Mouse (Mus musculus) midbrain, embryonic 13.5 days (tissue): ENCODE measurements around the gene Cd164. TPM values are rescaled to one million over a fixed set of nuclear protein-coding genes. Genes with fewer than 3 reads are reported as not detected.

Experiments used
- ATAC-seq: fragments of 200-750 bp; cut with Nextera tagmentation; 2 replicates; pipeline ENCODE4 v1.8.0; 2017; ENCODE audit warnings: mild to moderate bottlenecking, moderate TSS enrichment, moderate library complexity
- H3K27ac ChIP-seq: fragments of 300-500 bp; sonication (generic); 2 replicates; pipeline ENCODE4 v1.5.1; 2015; ENCODE audit warnings: inconsistent platforms, mild to moderate bottlenecking, moderate library complexity
- H3K27me3 ChIP-seq: fragments of 300-500 bp; sonication (generic); 2 replicates; pipeline ENCODE4 v1.6.1; 2015; ENCODE audit warnings: mild to moderate bottlenecking, inconsistent platforms
- H3K36me3 ChIP-seq: fragments of 300-500 bp; sonication (generic); 2 replicates; pipeline ENCODE4 v1.6.1; 2015; ENCODE audit warnings: mild to moderate bottlenecking, inconsistent platforms
- H3K4me1 ChIP-seq: fragments of 300-500 bp; sonication (generic); replicated peaks from 2 replicates; pipeline ENCODE4 v1.6.1; 2015; ENCODE audit warnings: inconsistent platforms
- H3K4me2 ChIP-seq: fragments of 300-500 bp; sonication (generic); replicated peaks from 2 replicates; pipeline ENCODE4 v1.6.1; 2015; ENCODE audit warnings: moderate library complexity, mild to moderate bottlenecking, inconsistent platforms
- H3K4me3 ChIP-seq: fragments of 300-500 bp; sonication (generic); replicated peaks from 2 replicates; pipeline ENCODE4 v1.5.1; 2015; ENCODE audit warnings: mild to moderate bottlenecking, inconsistent platforms
- H3K9ac ChIP-seq: fragments of 300-500 bp; sonication (generic); replicated peaks from 2 replicates; pipeline ENCODE4 v1.6.1; 2015; ENCODE audit warnings: mild to moderate bottlenecking, inconsistent platforms
- H3K9me3 ChIP-seq: fragments of 300-500 bp; sonication (generic); 2 replicates; pipeline ENCODE4 v1.6.1; 2016; ENCODE audit warnings: mild to moderate bottlenecking, inconsistent platforms
- WGBS: fragments of 180-500 bp; shearing (Covaris S2); methylation state at CpG from one replicate; pipeline ENCODE4 v1.1.7; 2015; 5-methylcytosine and 5-hydroxymethylcytosine counted together
- polyA plus RNA-seq: library from polyadenylated mRNA; unstranded; fragments of >200 nt; fragmentation: Nextera tagmentation; extraction: Ambion mirVana; gene quantifications from 2 replicates; pipeline ENCODE4 v1.2.1, GENCODE M21; 2015

Cd164 gene
- 51.3 and 56.5 TPM in 2 replicates for polyA plus RNA-seq

- Histone ChIP-seq H3K4me3 (peak within 1 kb of the TSS; percentile 93), H3K36me3 (peaks cover 10% of the 10 kb centered on the region; the same call in 1 of the 2 replicates), H3K9me3 (no peaks in the 10 kb centered on the region), H3K4me2 (peak within 1 kb of the TSS; percentile 82), H3K4me1 (peaks cover 35% of the 10 kb centered on the region), H3K27ac (peak within 1 kb of the TSS; percentile 97), H3K27me3 (no peaks in the 10 kb centered on the region), H3K9ac (peak within 1 kb of the TSS; percentile 89)
- ATAC-seq, result peak; percentile 97
- WGBS, result 0% methylated on average over 67 of the region's 69 CpGs
Observed at GRCm38 (mm10) chr10:41518981-41519618, at the start of gene Cd164. TSS of gene Cd164 (plus strand) at chr10:41519414.

- no peak overlapping the region for H3K27ac ChIP-seq
- no peaks in the 10 kb centered on the region for H3K9me3 ChIP-seq
- no peak overlapping the region for H3K9ac ChIP-seq
- H3K27me3 ChIP-seq, result no peaks in the 10 kb centered on the region
- WGBS, result 88% methylated on average over 3 of the region's 3 CpGs
- no peak overlapping the region for H3K4me2 ChIP-seq
- ATAC-seq, result no peak
- peaks cover under 1% of the 10 kb centered on the region for H3K4me1 ChIP-seq
- no peak overlapping the region for H3K4me3 ChIP-seq
- peaks cover 29% of the 10 kb centered on the region for H3K36me3 ChIP-seq
Observed at GRCm38 (mm10) chr10:41470693-41471092, 48.5 kb upstream of the Cd164 start.

- Histone ChIP-seq H3K9me3 (no peaks in the 10 kb centered on the region), H3K4me1 (peaks cover 19% of the 10 kb centered on the region), H3K27me3 (no peaks in the 10 kb centered on the region), H3K36me3 (peaks cover 12% of the 10 kb centered on the region; the same call in 1 of the 2 replicates), H3K27ac (no peak overlapping the region), H3K9ac (no peak overlapping the region), H3K4me2 (no peak overlapping the region), H3K4me3 (no peak overlapping the region)
- ATAC-seq, result no peak
Observed at GRCm38 (mm10) chr10:41472534-41472933, 46.7 kb upstream of the Cd164 start.

GRCm38 (mm10) chr10:41472962-41473481, 46.2 kb upstream of the Cd164 start:
- 78% methylated on average over 5 of the region's 5 CpGs for WGBS
- no peak for ATAC-seq

GRCm38 (mm10) chr10:41473782-41474468, 45.3 kb upstream of the Cd164 start:
- Histone ChIP-seq H3K9me3 (no peaks in the 10 kb centered on the region), H3K27me3 (no peaks in the 10 kb centered on the region), H3K4me1 (peaks cover 27% of the 10 kb centered on the region), H3K9ac (no peak overlapping the region), H3K4me3 (no peak overlapping the region), H3K4me2 (no peak overlapping the region), H3K27ac (no peak overlapping the region), H3K36me3 (peaks cover 8% of the 10 kb centered on the region; the same call in 1 of the 2 replicates)
- ATAC-seq, result no peak
- 90% methylated on average over 6 of the region's 6 CpGs for WGBS

More at GRCm38 (mm10) chr10:41472962-41473481, 46.2 kb upstream of the Cd164 start:
- Histone ChIP-seq H3K9me3 (no peaks in the 10 kb centered on the region), H3K27ac (no peak overlapping the region), H3K4me2 (no peak overlapping the region), H3K36me3 (peaks cover 10% of the 10 kb centered on the region; the same call in 1 of the 2 replicates), H3K27me3 (no peaks in the 10 kb centered on the region), H3K4me1 (peaks cover 24% of the 10 kb centered on the region), H3K9ac (no peak overlapping the region), H3K4me3 (no peak overlapping the region)

DNA sequence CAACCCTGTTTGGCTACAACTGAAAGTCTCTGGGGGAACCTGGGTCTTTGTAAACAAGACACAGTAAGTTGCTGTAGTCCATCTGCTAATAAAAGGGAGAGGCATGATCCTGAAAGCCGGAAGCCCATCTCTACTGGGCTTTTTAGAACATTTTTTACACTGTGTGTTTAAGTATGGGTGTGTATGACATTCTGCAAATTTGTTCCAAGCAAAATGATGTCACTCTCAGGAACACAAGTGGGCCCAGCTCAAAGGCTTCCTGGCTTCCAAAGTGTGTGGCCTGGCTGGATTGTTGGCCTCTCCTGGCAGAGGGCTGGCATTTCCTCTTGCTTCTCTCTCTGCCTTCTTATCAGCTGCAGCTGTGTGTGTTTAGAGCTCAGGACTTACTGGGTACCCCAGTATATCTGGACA, 44.2 kb upstream of the Cd164 start:
- Histone ChIP-seq H3K27me3 (no peaks in the 10 kb centered on the region), H3K9me3 (no peaks in the 10 kb centered on the region), H3K27ac (no peak overlapping the region), H3K4me3 (no peak overlapping the region), H3K4me2 (no peak overlapping the region), H3K4me1 (peaks cover 27% of the 10 kb centered on the region), H3K36me3 (peaks cover 9% of the 10 kb centered on the region), H3K9ac (no peak overlapping the region)
- WGBS, result 86% methylated on average over 1 of the region's 1 CpGs
- no peak for ATAC-seq

GRCm38 (mm10) chr10:41476171-41477017, 42.8 kb upstream of the Cd164 start, which contains the start of gene Mical1:
TSS of gene Mical1 (plus strand) at chr10:41476314.
- peaks cover 20% of the 10 kb centered on the region for H3K36me3 ChIP-seq
- H3K27me3 ChIP-seq, result no peaks in the 10 kb centered on the region
- H3K27ac ChIP-seq, result peak within 1 kb of the TSS; percentile 77
- H3K9me3 ChIP-seq, result no peaks in the 10 kb centered on the region
- H3K9ac ChIP-seq, result peak within 1 kb of the TSS; percentile 79
- H3K4me2 ChIP-seq, result peak within 1 kb of the TSS; percentile 93
- ATAC-seq, result peak; percentile 74
- peaks cover 27% of the 10 kb centered on the region for H3K4me1 ChIP-seq
- H3K4me3 ChIP-seq, result peak within 1 kb of the TSS; percentile 60
- WGBS, result under 1% methylated on average over 35 of the region's 35 CpGs

DNA sequence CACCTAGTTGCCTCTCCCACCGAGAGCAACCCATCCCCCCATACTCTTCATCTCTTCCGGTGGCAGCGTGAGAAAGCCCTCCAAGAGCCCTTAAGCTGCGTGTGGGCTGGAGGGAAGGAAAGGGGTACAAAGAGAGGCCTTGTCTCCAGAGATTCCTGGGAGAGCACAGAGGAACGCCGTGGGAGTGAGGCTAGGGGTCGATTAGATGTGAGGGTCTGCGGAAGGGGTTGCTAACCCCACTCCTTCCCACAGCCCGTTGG, 42.3 kb upstream of the Cd164 start:
- Histone ChIP-seq H3K27ac (peak overlapping the region; percentile 77), H3K4me3 (peak overlapping the region; percentile 60), H3K27me3 (no peaks in the 10 kb centered on the region), H3K36me3 (peaks cover 24% of the 10 kb centered on the region), H3K9me3 (no peaks in the 10 kb centered on the region), H3K4me2 (peak overlapping the region; percentile 93), H3K9ac (peak overlapping the region; percentile 79), H3K4me1 (peaks cover 27% of the 10 kb centered on the region)
- peak; percentile 49 for ATAC-seq
- 2% methylated on average over 9 of the region's 9 CpGs for WGBS

DNA sequence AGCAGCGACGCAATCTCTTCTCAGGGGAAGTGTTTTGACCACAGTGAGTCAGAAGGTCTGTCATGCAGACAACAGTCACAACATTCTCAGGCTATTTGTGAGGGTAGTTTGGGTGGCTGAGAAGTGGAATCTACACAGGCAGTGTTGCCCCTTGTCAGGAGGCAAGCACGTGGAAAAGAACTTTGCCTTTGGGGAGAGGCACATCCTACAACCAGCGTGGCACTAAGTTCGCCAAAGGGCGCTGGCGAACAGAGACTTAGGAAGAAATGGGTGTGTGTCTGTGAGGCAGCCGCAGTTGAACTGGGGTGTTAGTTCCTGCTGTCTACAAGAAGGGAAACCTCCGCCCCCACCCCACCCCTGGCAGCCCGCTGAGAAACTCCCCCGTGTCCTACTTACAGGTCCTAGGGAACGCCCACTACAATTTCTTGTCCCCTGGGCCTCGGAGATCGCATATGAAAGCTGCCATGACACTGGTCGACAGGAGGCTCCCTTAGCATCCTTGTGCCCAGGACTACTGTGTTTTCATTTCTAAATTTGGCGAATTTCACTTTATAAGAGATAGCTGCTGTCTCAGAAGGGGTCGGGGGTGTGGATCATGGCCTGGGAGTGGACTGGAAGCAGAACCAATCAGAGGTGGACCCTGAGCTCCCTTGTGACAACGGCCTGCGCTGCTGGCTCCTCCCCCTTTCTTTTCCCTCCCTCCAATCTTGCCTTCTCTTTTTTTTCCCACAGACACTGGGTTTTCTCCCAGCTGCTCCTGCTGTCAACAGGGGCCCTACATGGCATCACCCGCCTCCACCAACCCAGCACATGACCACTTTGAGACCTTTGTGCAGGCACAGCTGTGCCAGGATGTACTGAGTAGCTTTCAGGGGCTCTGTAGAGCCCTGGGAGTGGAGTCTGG, 41.7 kb upstream of the Cd164 start:
- Histone ChIP-seq H3K27ac (peak overlapping the region; percentile 77), H3K9me3 (no peaks in the 10 kb centered on the region), H3K4me3 (peak overlapping the region; percentile 60), H3K9ac (peak overlapping the region; percentile 79), H3K4me2 (peak overlapping the region; percentile 93), H3K36me3 (peaks cover 30% of the 10 kb centered on the region), H3K4me1 (peaks cover 27% of the 10 kb centered on the region), H3K27me3 (no peaks in the 10 kb centered on the region)
- peak; percentile 65 for ATAC-seq
- WGBS, result 1% methylated on average over 20 of the region's 20 CpGs

DNA sequence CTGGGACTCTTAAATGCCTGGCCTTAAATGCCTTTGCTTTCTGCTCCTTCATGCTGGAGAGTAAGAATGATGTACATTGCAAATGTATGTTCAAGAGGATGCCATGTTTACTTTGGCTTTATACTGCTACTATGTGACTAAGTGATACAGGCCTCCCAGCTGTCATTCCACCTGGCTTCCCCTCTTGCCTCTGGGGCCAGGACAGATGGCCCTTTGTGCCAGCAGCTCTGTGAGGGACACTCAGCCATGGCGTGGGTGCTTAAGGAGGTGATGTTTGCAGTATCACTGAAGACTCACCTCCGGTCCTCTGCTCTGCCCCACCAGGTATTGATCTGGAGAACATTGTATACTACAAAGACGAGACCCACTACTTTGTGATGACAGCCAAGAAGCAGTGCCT, 39.3 kb upstream of the Cd164 start:
- Histone ChIP-seq H3K36me3 (peaks cover 54% of the 10 kb centered on the region), H3K4me1 (peaks cover 27% of the 10 kb centered on the region), H3K27me3 (no peaks in the 10 kb centered on the region), H3K27ac (no peak overlapping the region), H3K4me2 (no peak overlapping the region), H3K9me3 (no peaks in the 10 kb centered on the region), H3K9ac (no peak overlapping the region), H3K4me3 (no peak overlapping the region)
- ATAC-seq, result no peak
- WGBS, result 94% methylated on average over 3 of the region's 3 CpGs
